Mouse (Mus musculus) MEL (cell line): Measurements from ENCODE around the gene Olfr1202. TPM values are rescaled to one million over a fixed set of nuclear protein-coding genes. Genes with fewer than 3 reads are reported as not detected.

Source experiments
- polyA plus RNA-seq, 2 experiments: library from polyadenylated mRNA; stranded (reverse) in 1 of 2; unstranded in 1 of 2; fragments of >175 nt in 1 of 2; fragments of >200 nt in 1 of 2; gene quantifications; 2 replicates each; pipeline versions ENCODE4 v1.2.1 to v1.2.4; 2012; ENCODE audit warnings: low replicate concordance in 2 of 2, low read depth in 1 of 2; ENCODE audit not compliant: insufficient read length in 2 of 2, insufficient read depth in 1 of 2, missing spikeins in 1 of 2
- total RNA-seq: library from RNA; depleted of rRNA; stranded (reverse); fragments of 300-350 nt; gene quantifications from 2 replicates; pipeline ENCODE4 v1.2.3, GENCODE M21; 2012; rRNA removed

Olfr1202 gene
- total and polyA plus RNA-seq, 3 experiments = not detected

Other genes starting within 250 kb of the Olfr1202 start
- not detected in 2 replicates for gene Olfr1189, start 228.0 kb upstream of the Olfr1202 start, total RNA-seq
- not detected for gene Olfr1189, start 228.0 kb upstream of the Olfr1202 start, polyA plus RNA-seq
- not detected in 2 replicates for gene Olfr1191-ps1, start 174.0 kb upstream of the Olfr1202 start, total RNA-seq
- not detected for gene Olfr1191-ps1, start 174.0 kb upstream of the Olfr1202 start, polyA plus RNA-seq
- not detected in 2 replicates for gene Olfr1192-ps1, start 166.0 kb upstream of the Olfr1202 start, total RNA-seq
- gene Olfr1192-ps1, start 166.0 kb upstream of the Olfr1202 start, polyA plus RNA-seq = not detected
- gene Olfr1193, start 138.9 kb upstream of the Olfr1202 start, total RNA-seq = not detected in 2 replicates
- not detected for gene Olfr1193, start 138.9 kb upstream of the Olfr1202 start, polyA plus RNA-seq
- gene Olfr1195, start 125.3 kb upstream of the Olfr1202 start, total RNA-seq = not detected in 2 replicates
- not detected for gene Olfr1195, start 125.3 kb upstream of the Olfr1202 start, polyA plus RNA-seq
- gene Olfr1196, start 109.9 kb upstream of the Olfr1202 start, total RNA-seq = not detected in 2 replicates
- gene Olfr1196, start 109.9 kb upstream of the Olfr1202 start, polyA plus RNA-seq = not detected
- gene Olfr1197, start 82.1 kb upstream of the Olfr1202 start, total RNA-seq = not detected in 2 replicates
- gene Olfr1197, start 82.1 kb upstream of the Olfr1202 start, polyA plus RNA-seq = not detected
- gene Olfr1198, start 63.1 kb upstream of the Olfr1202 start, total RNA-seq = not detected in 2 replicates
- gene Olfr1198, start 63.1 kb upstream of the Olfr1202 start, polyA plus RNA-seq = not detected
- gene Olfr1199, start 54.0 kb upstream of the Olfr1202 start, total RNA-seq = not detected in 2 replicates
- not detected for gene Olfr1199, start 54.0 kb upstream of the Olfr1202 start, polyA plus RNA-seq
- gene Olfr1200, start 44.0 kb upstream of the Olfr1202 start, total RNA-seq = not detected in 2 replicates
- not detected for gene Olfr1200, start 44.0 kb upstream of the Olfr1202 start, polyA plus RNA-seq
- gene Olfr1201, start 21.5 kb upstream of the Olfr1202 start, total RNA-seq = not detected in 2 replicates
- gene Olfr1201, start 21.5 kb upstream of the Olfr1202 start, polyA plus RNA-seq = not detected
- not detected in 2 replicates for gene Olfr1205, start 15.2 kb downstream of the Olfr1202 start, total RNA-seq
- gene Olfr1205, start 15.2 kb downstream of the Olfr1202 start, polyA plus RNA-seq = not detected
- gene Olfr1204, start 34.8 kb downstream of the Olfr1202 start, total RNA-seq = not detected in 2 replicates
- gene Olfr1204, start 34.8 kb downstream of the Olfr1202 start, polyA plus RNA-seq = not detected
- gene Olfr1206, start 48.7 kb downstream of the Olfr1202 start, total RNA-seq = not detected in 2 replicates
- not detected for gene Olfr1206, start 48.7 kb downstream of the Olfr1202 start, polyA plus RNA-seq
- not detected in 2 replicates for gene Olfr1208, start 87.8 kb downstream of the Olfr1202 start, total RNA-seq
- gene Olfr1208, start 87.8 kb downstream of the Olfr1202 start, polyA plus RNA-seq = not detected
- gene Olfr1209, start 100.7 kb downstream of the Olfr1202 start, total RNA-seq = not detected in 2 replicates
- not detected for gene Olfr1209, start 100.7 kb downstream of the Olfr1202 start, polyA plus RNA-seq
- gene Olfr1211, start 123.6 kb downstream of the Olfr1202 start, total RNA-seq = not detected in 2 replicates
- not detected for gene Olfr1211, start 123.6 kb downstream of the Olfr1202 start, polyA plus RNA-seq
- not detected in 2 replicates for gene Olfr1212, start 139.5 kb downstream of the Olfr1202 start, total RNA-seq
- gene Olfr1212, start 139.5 kb downstream of the Olfr1202 start, polyA plus RNA-seq = not detected
- gene Gm13762, start 165.8 kb downstream of the Olfr1202 start, total RNA-seq = not detected in 2 replicates
- not detected for gene Gm13762, start 165.8 kb downstream of the Olfr1202 start, polyA plus RNA-seq
- gene Olfr1214, start 178.2 kb downstream of the Olfr1202 start, total RNA-seq = not detected in 2 replicates
- not detected for gene Olfr1214, start 178.2 kb downstream of the Olfr1202 start, polyA plus RNA-seq
- not detected in 2 replicates for gene Olfr1215, start 192.5 kb downstream of the Olfr1202 start, total RNA-seq
- gene Olfr1215, start 192.5 kb downstream of the Olfr1202 start, polyA plus RNA-seq = not detected
- gene Olfr1216, start 203.8 kb downstream of the Olfr1202 start, total RNA-seq = not detected in 2 replicates
- not detected for gene Olfr1216, start 203.8 kb downstream of the Olfr1202 start, polyA plus RNA-seq
- gene Olfr1217, start 217.6 kb downstream of the Olfr1202 start, total RNA-seq = not detected in 2 replicates
- gene Olfr1217, start 217.6 kb downstream of the Olfr1202 start, polyA plus RNA-seq = under 1 TPM in 1 of 2 experiments, not detected in 1; 0.03 TPM
- gene Olfr1218, start 246.7 kb downstream of the Olfr1202 start, total RNA-seq = not detected in 2 replicates
- gene Olfr1218, start 246.7 kb downstream of the Olfr1202 start, polyA plus RNA-seq = not detected